Mouse (Mus musculus) hindbrain, postnatal 0 days (tissue): ENCODE results near the gene Phldb2. TPM values are rescaled to one million over a fixed set of nuclear protein-coding genes. Genes with fewer than 3 reads are reported as not detected.
A peak's percentile ranks its signal among the peaks of the same experiment; 100 is the strongest.

Source experiments
- ATAC-seq: fragments of 200-750 bp; cut with Nextera tagmentation; 2 replicates; pipeline ENCODE4 v1.8.0; 2017; ENCODE audit warnings: mild to moderate bottlenecking, moderate TSS enrichment, moderate library complexity
- DNase-seq: peaks from one replicate; pipeline ENCODE4 v3.0.0-alpha.2; 2015; ENCODE audit warnings: low spot score
- H3K27ac ChIP-seq: fragments of 300-500 bp; sonication (generic); 2 replicates; pipeline ENCODE4 v1.5.1; 2014; ENCODE audit warnings: mild to moderate bottlenecking
- H3K27me3 ChIP-seq: fragments of 300-500 bp; sonication (generic); 2 replicates; pipeline ENCODE4 v1.6.1; 2014; ENCODE audit warnings: low read length, mixed read lengths; ENCODE audit not compliant: insufficient read depth
- H3K36me3 ChIP-seq: fragments of 300-500 bp; sonication (generic); 2 replicates; pipeline ENCODE4 v1.6.1; 2014; ENCODE audit warnings: low read length, mixed read lengths; ENCODE audit not compliant: insufficient read depth
- H3K4me1 ChIP-seq: fragments of 300-500 bp; sonication (generic); 2 replicates; pipeline ENCODE4 v1.6.1; 2014; ENCODE audit warnings: antibody characterized with exemption, low read length, mixed read lengths; ENCODE audit not compliant: insufficient read depth
- H3K4me2 ChIP-seq: fragments of 300-500 bp; sonication (generic); 2 replicates; pipeline ENCODE4 v1.6.1; 2014; ENCODE audit warnings: low read depth, mild to moderate bottlenecking, low read length, moderate library complexity, mixed read lengths
- H3K4me3 ChIP-seq: fragments of 300-500 bp; sonication (generic); 2 replicates; pipeline ENCODE4 v1.5.1; 2014; ENCODE audit warnings: low read length
- H3K9ac ChIP-seq: fragments of 300-500 bp; sonication (generic); replicated peaks from 2 replicates; pipeline ENCODE4 v1.6.1; 2014; ENCODE audit warnings: mild to moderate bottlenecking, low read length, moderate library complexity, mixed read lengths
- H3K9me3 ChIP-seq: fragments of 300-500 bp; sonication (generic); 2 replicates; pipeline ENCODE4 v1.6.1; 2016; ENCODE audit warnings: low read length, mixed read lengths
- CTCF ChIP-seq: IDR thresholded peaks from 2 replicates; pipeline ENCODE4 v1.5.1; 2016; ENCODE audit warnings: antibody characterized with exemption, control low read depth, low read depth
- WGBS: fragments of 180-500 bp; shearing (Covaris S2); extraction: QIAGEN DNeasy Blood & Tissue Kit; methylation state at CpG from one replicate; pipeline ENCODE4 v1.1.7; 2014; 5-methylcytosine and 5-hydroxymethylcytosine counted together
- polyA plus RNA-seq: library from polyadenylated mRNA; unstranded; fragments of >200 nt; fragmentation: Nextera tagmentation; extraction: Ambion mirVana; gene quantifications from 2 replicates; pipeline ENCODE4 v1.2.1, GENCODE M21; 2015
- total RNA-seq: library from RNA; depleted of rRNA; stranded (reverse); fragments of >200 nt; gene quantifications from 2 replicates; pipeline ENCODE4 v1.2.3, GENCODE M21; 2014

Gene Phldb2
- total and polyA plus RNA-seq, 2 experiments from 2014 or later: 4.5 to 7.2 TPM

DNA sequence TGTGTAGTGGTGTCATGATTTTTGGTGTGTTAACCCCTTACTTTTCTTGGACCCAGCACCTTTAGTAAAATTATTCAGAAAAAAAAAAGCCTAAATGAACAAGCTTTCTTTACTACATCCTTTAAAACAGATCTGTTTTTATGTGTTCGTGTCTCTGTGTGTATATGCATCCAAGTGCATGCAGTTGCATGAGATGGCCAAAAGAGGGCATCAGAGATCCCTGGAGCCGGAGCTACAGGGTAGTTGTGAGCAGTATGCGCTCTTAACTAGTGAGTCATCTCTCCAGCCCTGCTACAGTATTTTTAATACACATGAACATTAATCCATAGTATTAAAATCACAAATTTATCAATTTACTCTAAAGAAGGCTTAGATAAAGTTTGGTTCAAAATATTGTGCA lies 14.0 kb downstream of the Phldb2 start:
- H3K27me3 ChIP-seq: no peaks in the 10 kb centered on the region
- 0 out of 2 replicates have a peak, but pooled peaks have one; percentile 15 for TF ChIP-seq CTCF
- no peak overlapping the region for H3K4me2 ChIP-seq
- whole genome bisulfite sequencing: 91% methylated on average over 3 of the region's 3 CpGs
- no peak overlapping the region for H3K9ac ChIP-seq
- H3K4me1 ChIP-seq: peaks cover 5% of the 10 kb centered on the region
- ATAC-seq (no peak), DNase-seq (no peak)
- no peak overlapping the region for H3K27ac ChIP-seq
- H3K9me3 ChIP-seq: no peaks in the 10 kb centered on the region
- H3K36me3 ChIP-seq: no peaks in the 10 kb centered on the region
- no peak overlapping the region for H3K4me3 ChIP-seq

GRCm38 (mm10) chr16:45937381-45937780 lies 16.0 kb downstream of the Phldb2 start:
- Histone ChIP-seq H3K4me2 (no peak overlapping the region), H3K27me3 (no peaks in the 10 kb centered on the region), H3K9ac (no peak overlapping the region), H3K36me3 (no peaks in the 10 kb centered on the region), H3K4me3 (no peak overlapping the region), H3K9me3 (no peaks in the 10 kb centered on the region), H3K4me1 (peaks cover 5% of the 10 kb centered on the region), H3K27ac (no peak overlapping the region)
- ATAC-seq: no peak
- no peak for DNase-seq
- no peak for TF ChIP-seq CTCF
- WGBS: 77% methylated on average over 2 of the region's 2 CpGs

DNA sequence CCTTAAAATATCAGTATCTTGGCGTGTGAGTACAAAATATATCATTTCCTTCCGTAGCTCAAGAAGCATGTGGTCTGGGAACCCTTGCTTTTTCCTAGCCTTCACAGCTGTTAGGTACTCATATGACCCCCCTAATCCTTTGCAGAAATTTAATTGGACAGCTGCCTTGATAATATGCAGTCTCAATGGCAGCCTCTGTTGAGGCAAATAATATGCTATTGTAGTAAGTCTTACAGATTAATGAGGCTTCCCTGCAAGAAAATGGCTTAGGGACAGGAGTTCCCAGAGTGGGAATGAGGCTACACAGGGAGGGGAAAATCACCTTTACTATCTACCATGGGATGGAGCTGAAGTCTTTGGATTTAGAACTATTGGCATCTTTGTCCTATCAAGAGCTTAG lies 16.9 kb downstream of the Phldb2 start:
- ATAC-seq: no peak
- 39% methylated on average over 2 of the region's 2 CpGs for WGBS
- TF ChIP-seq CTCF: no peak
- DNase-seq: peak; percentile 15
- Histone ChIP-seq H3K27me3 (no peaks in the 10 kb centered on the region), H3K9ac (no peak overlapping the region), H3K4me3 (no peak overlapping the region), H3K4me1 (peaks cover 5% of the 10 kb centered on the region), H3K36me3 (no peaks in the 10 kb centered on the region), H3K27ac (no peak overlapping the region), H3K4me2 (no peak overlapping the region), H3K9me3 (no peaks in the 10 kb centered on the region)

DNA sequence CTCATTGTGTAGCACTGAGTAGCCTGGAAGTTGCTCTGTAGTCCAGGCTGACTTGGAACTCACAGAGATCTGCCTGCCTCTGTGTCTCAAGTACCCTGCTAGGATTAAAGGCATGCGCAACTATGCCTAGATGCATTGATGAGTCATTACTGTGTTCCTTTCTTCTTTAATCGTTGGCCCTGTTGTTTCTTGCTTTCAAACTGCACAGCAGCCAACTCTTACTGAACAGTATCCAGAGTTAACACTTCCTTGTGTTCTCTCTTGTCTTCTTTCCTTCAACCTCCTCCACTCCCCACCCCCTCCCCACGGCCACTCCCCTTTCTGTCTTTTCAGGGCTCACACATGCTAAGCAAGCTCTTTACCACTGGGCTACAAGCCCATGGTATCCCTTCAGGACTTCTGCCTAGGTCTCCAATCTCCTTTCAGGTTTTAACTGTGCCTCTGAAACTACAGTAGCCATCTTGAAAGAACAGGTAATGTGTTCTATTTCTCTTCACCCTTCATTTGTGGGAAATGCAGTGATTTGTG lies 17.4 kb downstream of the Phldb2 start:
- H3K4me1 ChIP-seq: peaks cover 5% of the 10 kb centered on the region
- no peak overlapping the region for H3K9ac ChIP-seq
- ATAC-seq: no peak
- no peak overlapping the region for H3K4me2 ChIP-seq
- no peak for DNase-seq
- H3K27ac ChIP-seq: no peak overlapping the region
- H3K27me3 ChIP-seq: no peaks in the 10 kb centered on the region
- H3K9me3 ChIP-seq: no peaks in the 10 kb centered on the region
- WGBS: 78% methylated on average over 3 of the region's 3 CpGs
- no peak overlapping the region for H3K4me3 ChIP-seq
- TF ChIP-seq CTCF: no peak
- H3K36me3 ChIP-seq: no peaks in the 10 kb centered on the region

- H3K4me2 ChIP-seq: no peak overlapping the region
- H3K36me3 ChIP-seq: no peaks in the 10 kb centered on the region
- H3K4me1 ChIP-seq: peaks cover 5% of the 10 kb centered on the region
- TF ChIP-seq CTCF: no peak
- no peak overlapping the region for H3K4me3 ChIP-seq
- no peak for ATAC-seq
- H3K27ac ChIP-seq: no peak overlapping the region
- H3K27me3 ChIP-seq: no peaks in the 10 kb centered on the region
- 46% methylated on average over 2 of the region's 2 CpGs for WGBS
- no peak overlapping the region for H3K9ac ChIP-seq
- no peaks in the 10 kb centered on the region for H3K9me3 ChIP-seq
- peak; percentile 18 for DNase-seq
Measured at GRCm38 (mm10) chr16:45934721-45935407, 18.5 kb downstream of the Phldb2 start.

DNA sequence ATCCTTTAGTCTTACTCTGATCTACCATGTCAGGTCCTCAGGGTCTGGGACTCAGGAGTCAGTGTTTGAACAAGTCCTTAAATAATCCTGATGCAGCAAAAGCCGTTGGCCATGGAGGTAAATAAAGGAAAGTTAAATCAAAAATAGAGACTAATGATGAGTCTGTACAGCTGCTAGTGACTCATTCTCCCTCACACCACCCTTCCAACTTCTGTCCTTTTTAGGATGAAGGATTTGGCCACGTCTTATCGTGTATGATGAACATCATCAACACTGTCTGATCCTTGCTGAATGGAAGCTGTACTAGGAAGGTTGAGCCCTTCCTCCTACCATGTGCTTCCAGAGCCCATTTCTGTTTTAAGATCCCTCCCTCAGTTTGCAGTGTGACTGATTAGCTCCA lies 23.1 kb downstream of the Phldb2 start:
- Histone ChIP-seq H3K27ac (no peak overlapping the region), H3K4me1 (no peaks in the 10 kb centered on the region), H3K4me2 (no peak overlapping the region), H3K9ac (no peak overlapping the region), H3K9me3 (no peaks in the 10 kb centered on the region), H3K4me3 (no peak overlapping the region), H3K27me3 (no peaks in the 10 kb centered on the region), H3K36me3 (no peaks in the 10 kb centered on the region)
- DNase-seq: no peak
- 89% methylated on average over 3 of the region's 3 CpGs for WGBS
- no peak for ATAC-seq
- TF ChIP-seq CTCF: no peak

DNA sequence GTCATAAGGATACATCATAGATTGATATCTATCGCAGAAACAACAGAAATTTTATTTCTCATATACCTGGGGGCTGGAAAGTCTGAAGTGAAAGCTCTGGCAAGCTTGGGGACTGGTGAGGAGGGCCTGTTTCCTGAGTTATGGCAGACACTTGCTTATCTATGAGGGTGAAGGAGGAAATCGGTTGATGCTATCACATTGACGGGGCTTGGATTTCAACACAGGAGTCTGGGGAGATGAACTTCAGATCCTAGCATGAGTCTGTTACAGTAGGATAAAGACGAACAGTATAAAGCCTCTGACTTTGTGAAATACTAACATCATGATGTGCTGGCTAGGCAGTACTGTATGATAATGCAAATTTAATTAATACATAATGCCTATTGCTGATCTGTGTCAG lies 25.3 kb downstream of the Phldb2 start:
- Histone ChIP-seq H3K9me3 (no peaks in the 10 kb centered on the region), H3K27me3 (no peaks in the 10 kb centered on the region), H3K4me2 (no peak overlapping the region), H3K4me3 (no peak overlapping the region), H3K4me1 (no peaks in the 10 kb centered on the region), H3K27ac (no peak overlapping the region), H3K9ac (no peak overlapping the region), H3K36me3 (no peaks in the 10 kb centered on the region)
- DNase-seq (no peak), ATAC-seq (no peak)
- WGBS: 88% methylated on average over 4 of the region's 4 CpGs
- TF ChIP-seq CTCF: no peak
